Mouse (Mus musculus): Measurements from ENCODE around the gene Cyp4f39. TPM values are rescaled to one million over a fixed set of nuclear protein-coding genes. Genes with fewer than 3 reads are reported as not detected.
A peak's percentile ranks its signal among the peaks of the same experiment; 100 is the strongest.

The Cyp4f39 gene
- 56.5 and 57.9 TPM in 2 replicates for polyA plus RNA-seq (2015; fragmentation: Nextera tagmentation; extraction: Ambion mirVana)

DNA sequence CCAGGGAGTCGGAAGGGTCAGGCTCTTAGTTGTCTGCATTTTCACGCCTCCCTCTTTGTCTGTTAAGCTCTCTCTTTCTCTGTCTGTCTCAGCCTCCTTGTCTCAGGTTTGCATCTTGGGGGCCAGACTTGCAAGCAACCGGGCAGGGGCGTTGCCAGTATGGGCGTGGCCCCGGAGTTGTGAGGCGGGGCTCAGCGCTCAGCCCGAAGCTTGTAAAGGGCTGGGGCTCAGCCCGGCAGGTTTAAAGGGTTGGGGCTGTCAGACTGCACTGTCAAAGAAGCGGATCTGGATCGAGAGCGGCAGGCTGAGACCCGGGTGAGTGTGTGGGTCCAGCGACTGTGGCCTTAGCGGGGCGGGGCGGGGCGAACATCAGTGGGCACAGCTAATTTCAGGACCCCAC lies at the start of gene Cyp4f39:
Cyp4f39 (plus strand) TSS at position 242 of the 400 bp plus-strand sequence.
- 3% methylated on average over 19 of the region's 19 CpGs for WGBS
- Histone ChIP-seq H3K9ac (ENCODE audit: low read length) (0 out of 2 replicates have a peak within 1 kb of the TSS, but pooled peaks have one; percentile 31), H3K9me3 (ENCODE audit: control insufficient read depth, low read length) (no peaks in the 10 kb centered on the region), H3K4me1 (replicated peaks; ENCODE audit: control insufficient read depth, insufficient read depth) (no peaks in the 10 kb centered on the region), H3K4me2 (replicated peaks; ENCODE audit: low read depth) (peak within 1 kb of the TSS; percentile 52), H3K36me3 (ENCODE audit: control insufficient read depth, insufficient read depth, low read length) (no peaks in the 10 kb centered on the region), H3K27ac (replicated peaks) (no peak within 1 kb of the TSS), H3K4me3 (ENCODE audit: low read depth, low read length) (peak within 1 kb of the TSS; percentile 26), H3K27me3 (ENCODE audit: control insufficient read depth, insufficient read depth, low read length) (no peaks in the 10 kb centered on the region)
- TF ChIP-seq CTCF (IDR thresholded peaks at IDR 0.05; ENCODE audit: low read depth) (no peak), EP300 (optimal IDR thresholded peaks at IDR 0.05) (no peak)
- ATAC-seq (ENCODE audit: low FRiP score, low TSS enrichment) (0 out of 2 replicates have a peak, but pooled peaks have one; percentile 51), DNase-seq (ENCODE audit: low spot score) (peak; percentile 67)

DNA sequence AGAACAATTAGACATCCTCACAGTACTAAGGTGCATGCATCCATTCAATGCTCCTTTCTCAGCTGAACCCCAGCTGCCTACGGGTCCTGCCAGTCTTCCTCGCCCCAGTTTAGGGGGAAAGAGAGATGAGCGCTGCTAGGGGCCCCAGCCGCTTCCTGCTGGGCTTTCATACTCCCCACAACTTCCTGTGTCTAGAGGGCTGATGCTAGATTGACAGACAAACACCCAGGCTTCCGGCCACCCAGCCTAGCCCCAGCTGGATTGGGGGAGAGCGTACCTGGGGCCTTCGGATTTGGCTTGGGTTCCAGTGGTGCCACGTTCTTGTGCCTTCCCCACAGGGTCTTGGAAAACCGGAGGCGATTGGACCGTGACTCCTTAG lies 49.8 kb upstream of the Cyp4f39 start:
- Histone ChIP-seq H3K4me1 (replicated peaks; ENCODE audit: control insufficient read depth, insufficient read depth) (no peaks in the 10 kb centered on the region), H3K27ac (replicated peaks) (no peak overlapping the region), H3K36me3 (ENCODE audit: control insufficient read depth, insufficient read depth, low read length) (no peaks in the 10 kb centered on the region), H3K4me3 (ENCODE audit: low read depth, low read length) (no peak overlapping the region), H3K9ac (ENCODE audit: low read length) (no peak overlapping the region), H3K4me2 (replicated peaks; ENCODE audit: low read depth) (no peak overlapping the region), H3K27me3 (ENCODE audit: control insufficient read depth, insufficient read depth, low read length) (no peaks in the 10 kb centered on the region), H3K9me3 (ENCODE audit: control insufficient read depth, low read length) (no peaks in the 10 kb centered on the region)
- WGBS: 69% methylated on average over 11 of the region's 11 CpGs
- ATAC-seq (ENCODE audit: low FRiP score, low TSS enrichment) (no peak), DNase-seq (ENCODE audit: low spot score) (no peak)
- TF ChIP-seq CTCF (IDR thresholded peaks at IDR 0.05; ENCODE audit: low read depth) (no peak), EP300 (optimal IDR thresholded peaks at IDR 0.05) (no peak)

DNA sequence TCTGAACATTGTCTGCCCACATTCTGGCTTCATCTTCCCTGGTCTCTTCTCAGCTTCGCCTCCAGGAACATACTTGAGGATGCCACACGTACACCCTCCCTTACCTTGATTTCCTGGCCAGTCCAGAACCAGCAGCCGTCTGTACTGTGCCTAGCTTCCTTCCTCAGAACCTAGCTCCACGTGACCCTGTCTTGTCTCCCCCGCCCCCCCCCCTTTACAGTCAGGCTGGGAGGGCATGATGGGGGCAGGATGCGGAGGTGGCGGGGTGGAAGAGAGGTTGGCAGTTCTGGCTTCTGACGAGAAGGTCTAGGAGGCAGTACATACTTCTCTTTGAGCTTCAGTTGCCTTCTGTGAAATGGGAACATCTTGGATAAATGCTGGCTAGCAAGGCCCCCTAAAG lies 49.1 kb upstream of the Cyp4f39 start, which contains the start of gene Rasal3:
Rasal3 (minus strand) TSS at position 167 of the 400 bp plus-strand sequence.
- Histone ChIP-seq H3K9me3 (ENCODE audit: control insufficient read depth, low read length) (no peaks in the 10 kb centered on the region), H3K4me2 (replicated peaks; ENCODE audit: low read depth) (no peak within 1 kb of the TSS), H3K4me3 (ENCODE audit: low read depth, low read length) (no peak within 1 kb of the TSS), H3K9ac (ENCODE audit: low read length) (no peak within 1 kb of the TSS), H3K4me1 (replicated peaks; ENCODE audit: control insufficient read depth, insufficient read depth) (no peaks in the 10 kb centered on the region), H3K27me3 (ENCODE audit: control insufficient read depth, insufficient read depth, low read length) (no peaks in the 10 kb centered on the region), H3K36me3 (ENCODE audit: control insufficient read depth, insufficient read depth, low read length) (no peaks in the 10 kb centered on the region), H3K27ac (replicated peaks) (no peak within 1 kb of the TSS)
- 71% methylated on average over 8 of the region's 8 CpGs for whole genome bisulfite sequencing
- DNase-seq (ENCODE audit: low spot score) (no peak), ATAC-seq (ENCODE audit: low FRiP score, low TSS enrichment) (no peak)
- no peak for TF ChIP-seq CTCF (IDR thresholded peaks at IDR 0.05; ENCODE audit: low read depth)
- TF ChIP-seq EP300 (optimal IDR thresholded peaks at IDR 0.05): no peak

DNA sequence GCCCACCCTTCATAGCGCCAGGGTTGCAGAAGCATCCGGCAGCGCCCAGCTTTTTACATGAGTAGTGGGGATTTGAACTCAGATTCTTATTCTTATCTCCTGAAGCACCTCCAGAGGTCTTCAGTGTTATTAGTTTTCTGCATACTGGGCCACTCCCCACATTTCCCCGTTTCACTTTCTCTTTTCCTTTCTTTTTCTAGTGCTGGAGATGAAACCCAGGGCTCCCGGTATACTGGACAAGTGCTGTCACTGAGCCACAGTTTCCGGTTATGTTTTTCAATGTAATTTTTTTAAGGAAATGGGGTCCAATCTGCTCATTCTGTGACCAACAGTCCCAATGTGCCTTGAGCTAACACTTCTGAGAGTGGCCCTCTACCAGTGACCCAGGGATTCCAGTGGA lies 40.6 kb upstream of the Cyp4f39 start:
- Histone ChIP-seq H3K4me1 (replicated peaks; ENCODE audit: control insufficient read depth, insufficient read depth) (no peaks in the 10 kb centered on the region), H3K27me3 (ENCODE audit: control insufficient read depth, insufficient read depth, low read length) (no peaks in the 10 kb centered on the region)
- 85% methylated on average over 6 of the region's 6 CpGs for WGBS

DNA sequence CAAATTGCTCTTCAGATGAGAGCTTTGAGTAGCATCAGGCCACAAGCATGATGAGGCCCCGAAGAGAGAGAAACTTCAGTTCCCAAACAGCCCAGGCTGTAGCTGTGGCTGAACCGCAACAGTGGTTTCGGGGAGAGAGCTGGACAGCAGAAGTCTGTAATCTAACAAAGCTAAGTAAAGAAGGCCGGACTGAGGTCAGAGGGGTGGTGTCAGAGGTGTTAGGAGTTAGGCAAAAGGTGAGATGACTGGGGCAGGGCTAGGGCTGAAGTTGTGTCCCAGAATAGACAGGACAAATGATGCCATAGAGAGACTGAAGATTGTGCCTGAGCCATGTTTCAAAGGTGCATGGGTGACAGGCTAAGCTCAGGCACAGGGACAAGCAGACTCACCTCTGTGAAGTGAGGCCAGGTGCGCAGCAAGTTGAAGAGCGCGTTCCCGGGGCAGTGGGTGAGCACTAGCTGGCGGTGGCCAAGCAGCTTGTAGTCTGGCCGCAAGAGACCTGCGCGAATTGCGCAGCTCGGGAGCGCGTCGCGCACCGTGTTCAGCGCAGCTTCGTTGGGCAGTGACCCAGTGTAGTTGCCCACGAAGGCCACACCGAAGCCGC lies 37.0 kb upstream of the Cyp4f39 start:
- Histone ChIP-seq H3K36me3 (ENCODE audit: control insufficient read depth, insufficient read depth, low read length) (no peaks in the 10 kb centered on the region), H3K4me3 (ENCODE audit: low read depth, low read length) (no peak overlapping the region), H3K27ac (replicated peaks) (no peak overlapping the region), H3K4me1 (replicated peaks; ENCODE audit: control insufficient read depth, insufficient read depth) (no peaks in the 10 kb centered on the region), H3K9ac (ENCODE audit: low read length) (no peak overlapping the region), H3K9me3 (ENCODE audit: control insufficient read depth, low read length) (no peaks in the 10 kb centered on the region), H3K4me2 (replicated peaks; ENCODE audit: low read depth) (no peak overlapping the region), H3K27me3 (ENCODE audit: control insufficient read depth, insufficient read depth, low read length) (no peaks in the 10 kb centered on the region)
- 33% methylated on average over 24 of the region's 24 CpGs for WGBS
- no peak for ATAC-seq (ENCODE audit: low FRiP score, low TSS enrichment)
- DNase-seq (ENCODE audit: low spot score): no peak
- no peak for TF ChIP-seq CTCF (IDR thresholded peaks at IDR 0.05; ENCODE audit: low read depth)
- no peak for TF ChIP-seq EP300 (optimal IDR thresholded peaks at IDR 0.05)

More for the DNA sequence above, 40.6 kb upstream of the Cyp4f39 start:
- no peak for DNase-seq (ENCODE audit: low spot score)
- no peak overlapping the region for H3K4me2 ChIP-seq (replicated peaks; ENCODE audit: low read depth)
- no peak for TF ChIP-seq CTCF (IDR thresholded peaks at IDR 0.05; ENCODE audit: low read depth)
- TF ChIP-seq EP300 (optimal IDR thresholded peaks at IDR 0.05): no peak
- H3K36me3 ChIP-seq (ENCODE audit: control insufficient read depth, insufficient read depth, low read length): no peaks in the 10 kb centered on the region
- H3K4me3 ChIP-seq (ENCODE audit: low read depth, low read length): no peak overlapping the region
- no peak overlapping the region for H3K27ac ChIP-seq (replicated peaks)
- H3K9me3 ChIP-seq (ENCODE audit: control insufficient read depth, low read length): no peaks in the 10 kb centered on the region
- ATAC-seq (ENCODE audit: low FRiP score, low TSS enrichment): no peak
- no peak overlapping the region for H3K9ac ChIP-seq (ENCODE audit: low read length)

DNA sequence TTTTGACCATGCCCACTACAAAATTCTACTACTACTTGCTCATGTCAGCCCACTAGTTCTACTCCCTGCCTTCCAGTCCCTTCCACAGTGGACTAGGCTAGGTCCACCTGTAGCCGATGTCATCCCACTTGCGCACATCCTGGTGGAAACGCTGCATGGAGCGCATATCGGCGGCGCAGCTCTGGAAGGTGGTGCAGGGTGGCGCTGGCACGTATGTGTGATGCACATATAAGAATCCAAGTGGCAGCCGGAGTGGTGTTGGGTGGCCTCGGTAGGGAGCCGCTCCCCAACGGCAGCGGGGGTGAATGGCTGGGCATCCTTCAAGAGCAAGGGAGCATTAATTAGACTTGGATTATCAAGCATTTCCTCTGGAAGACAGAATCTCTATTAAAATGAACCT lies 35.8 kb upstream of the Cyp4f39 start:
- Histone ChIP-seq H3K4me3 (ENCODE audit: low read depth, low read length) (no peak overlapping the region), H3K27ac (replicated peaks) (no peak overlapping the region), H3K4me2 (replicated peaks; ENCODE audit: low read depth) (no peak overlapping the region), H3K36me3 (ENCODE audit: control insufficient read depth, insufficient read depth, low read length) (no peaks in the 10 kb centered on the region), H3K27me3 (ENCODE audit: control insufficient read depth, insufficient read depth, low read length) (no peaks in the 10 kb centered on the region), H3K9me3 (ENCODE audit: control insufficient read depth, low read length) (no peaks in the 10 kb centered on the region), H3K4me1 (replicated peaks; ENCODE audit: control insufficient read depth, insufficient read depth) (no peaks in the 10 kb centered on the region), H3K9ac (ENCODE audit: low read length) (no peak overlapping the region)
- DNase-seq (ENCODE audit: low spot score) (no peak), ATAC-seq (ENCODE audit: low FRiP score, low TSS enrichment) (no peak)
- TF ChIP-seq EP300 (optimal IDR thresholded peaks at IDR 0.05): no peak
- no peak for TF ChIP-seq CTCF (IDR thresholded peaks at IDR 0.05; ENCODE audit: low read depth)
- 91% methylated on average over 14 of the region's 14 CpGs for WGBS

All from stomach, postnatal 0 days (tissue).